Mouse (Mus musculus): ENCODE results near the gene Copb1.

DNA sequence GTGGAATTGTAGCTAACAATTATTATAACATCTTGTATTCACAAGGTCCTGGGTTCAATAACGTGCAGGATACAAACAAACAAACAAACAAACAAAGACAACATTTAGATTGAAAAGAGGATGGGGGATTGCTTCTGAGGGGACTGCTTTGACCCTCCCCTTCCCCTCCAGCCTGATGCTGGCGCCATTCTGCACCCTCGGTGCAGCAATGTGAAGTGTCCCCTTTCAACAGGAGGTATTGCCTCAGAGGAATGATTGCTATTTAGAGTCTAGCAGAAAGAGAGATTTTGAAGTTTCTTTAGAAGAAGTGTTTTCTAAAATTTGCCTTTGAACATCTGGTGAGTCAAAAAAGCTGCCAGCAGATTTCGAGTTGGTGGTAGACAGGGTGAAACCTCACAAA lies 44.7 kb upstream of the Copb1 start:
- TF ChIP-seq POLR2A (IDR thresholded peaks at IDR 0.05; ENCODE audit: insufficient read depth, low read length), result no peak
- no peak for TF ChIP-seq CTCF (IDR thresholded peaks at IDR 0.05; ENCODE audit: low read depth, low read length)

Data from ES-Bruce4 (cell line).